23 mouse cellular contexts compared by ENCODE assay signal in the genomic region with DNA sequence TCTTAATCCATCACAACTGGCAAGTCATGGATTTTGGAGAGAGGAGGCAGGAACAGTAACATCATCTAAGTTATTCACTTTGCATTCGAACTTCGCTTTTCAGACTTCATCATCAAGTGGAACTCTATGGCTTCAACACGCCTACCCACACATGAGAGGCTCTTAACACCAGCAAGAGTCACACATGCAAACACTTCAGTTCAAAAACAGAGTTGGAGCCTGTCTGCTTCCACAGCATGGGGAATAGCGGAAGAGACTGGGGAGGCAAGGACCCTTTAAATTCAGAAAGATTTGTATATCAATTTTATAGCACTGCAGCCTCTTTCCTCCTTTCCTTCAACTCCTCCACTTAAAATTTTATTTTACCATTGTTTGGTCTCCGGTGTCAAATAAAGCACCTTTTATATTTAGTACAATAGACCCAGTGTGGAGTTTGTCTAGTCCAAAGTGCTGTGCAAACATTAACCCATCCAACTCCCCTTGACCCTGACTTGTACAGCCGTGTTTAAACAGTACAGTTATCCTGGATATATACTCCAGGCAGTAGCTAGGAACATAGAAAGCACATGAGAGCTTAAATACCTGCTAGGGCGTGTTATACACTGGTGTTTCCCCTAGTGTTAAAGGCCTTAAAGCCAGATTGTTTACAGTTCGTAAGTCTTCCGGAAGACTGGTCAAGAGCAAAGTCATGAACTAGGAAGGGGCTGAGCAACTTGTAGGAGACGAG.
DNase-seq lines count a peak whose midpoint lies in the region; ATAC-seq lines count a peak whose summit lies in the region.
"Had no signal": no experiment of that assay in that cellular context is flagged by ENCODE, and none has a peak within 500 bp of the region (broad histone marks: within the 10 kb centered on the region; RNA-seq: fewer than 3 reads in every experiment).

No protein-coding gene starts in this region.

- peaks cover 15% of the 10 kb centered on the region for H3K4me1 ChIP-seq in kidney, embryonic 16.5 days (ENCODE audit: insufficient read depth, low read length)
- H3K4me1 ChIP-seq in intestine, embryonic 15.5 days (replicated peaks) = 0 out of 2 replicates have a peak, but pooled peaks cover 3% of the 10 kb centered on the region
- H3K4me1 ChIP-seq in intestine, embryonic 16.5 days (ENCODE audit: control insufficient read depth, insufficient read depth, low read length) = peaks cover 4% of the 10 kb centered on the region
- H3K4me1 ChIP-seq in forebrain, embryonic 12.5 days = no peaks in the 10 kb centered on the region
- H3K4me1 ChIP-seq: forebrain, embryonic 15.5 days; heart, embryonic 12.5 days; hindbrain, embryonic 10.5 days; liver, embryonic 15.5 days; midbrain, embryonic 12.5 days had no signal

- H3K27me3 ChIP-seq in kidney, embryonic 16.5 days (ENCODE audit: insufficient read depth, low read length) = no peaks in the 10 kb centered on the region
- no peaks in the 10 kb centered on the region for H3K27me3 ChIP-seq in intestine, embryonic 15.5 days (replicated peaks)
- H3K27me3 ChIP-seq in intestine, embryonic 16.5 days (replicated peaks; ENCODE audit: control insufficient read depth, insufficient read depth, low read length) = no peaks in the 10 kb centered on the region
- no peaks in the 10 kb centered on the region for H3K27me3 ChIP-seq in forebrain, embryonic 12.5 days
- H3K27me3 ChIP-seq: forebrain, embryonic 15.5 days; heart, embryonic 12.5 days; limb, embryonic 15.5 days; liver, embryonic 15.5 days; midbrain, embryonic 12.5 days had no signal

- peak; percentile 90 for ATAC-seq in kidney, embryonic 16.5 days (ENCODE audit: low FRiP score, low TSS enrichment)
- ATAC-seq in intestine, embryonic 15.5 days = peak; percentile 72; the same call in 1 of the 2 replicates
- peak; percentile 71 for ATAC-seq in intestine, embryonic 16.5 days
- no peak for ATAC-seq in forebrain, embryonic 12.5 days (ENCODE audit: low FRiP score)
- ATAC-seq: forebrain, embryonic 15.5 days; hindbrain, embryonic 16.5 days had no signal

- H3K4me3 ChIP-seq in kidney, embryonic 16.5 days (ENCODE audit: low read length) = no peak overlapping the region
- H3K4me3 ChIP-seq in intestine, embryonic 15.5 days (replicated peaks) = no peak overlapping the region
- no peak overlapping the region for H3K4me3 ChIP-seq in intestine, embryonic 16.5 days (ENCODE audit: low read length)
- no peak overlapping the region for H3K4me3 ChIP-seq in forebrain, embryonic 12.5 days (replicated peaks)
- H3K4me3 ChIP-seq: forebrain, embryonic 15.5 days; heart, embryonic 12.5 days; hindbrain, embryonic 10.5 days; limb, embryonic 15.5 days; liver, embryonic 15.5 days; midbrain, embryonic 12.5 days had no signal

- H3K9ac ChIP-seq in kidney, embryonic 16.5 days (replicated peaks; ENCODE audit: low read length) = no peak overlapping the region
- H3K9ac ChIP-seq in intestine, embryonic 15.5 days = no peak overlapping the region
- H3K9ac ChIP-seq in intestine, embryonic 16.5 days (ENCODE audit: low read depth, low read length) = no peak overlapping the region
- H3K9ac ChIP-seq in forebrain, embryonic 12.5 days = no peak overlapping the region
- H3K9ac ChIP-seq: forebrain, embryonic 15.5 days; heart, embryonic 12.5 days; limb, embryonic 15.5 days; liver, embryonic 15.5 days; midbrain, embryonic 12.5 days had no signal

- no peaks in the 10 kb centered on the region for H3K9me3 ChIP-seq in kidney, embryonic 16.5 days (ENCODE audit: low read length)
- no peaks in the 10 kb centered on the region for H3K9me3 ChIP-seq in intestine, embryonic 15.5 days
- no peaks in the 10 kb centered on the region for H3K9me3 ChIP-seq in intestine, embryonic 16.5 days (ENCODE audit: control insufficient read depth, low read length)
- H3K9me3 ChIP-seq in forebrain, embryonic 12.5 days = no peaks in the 10 kb centered on the region
- H3K9me3 ChIP-seq: forebrain, embryonic 15.5 days; heart, embryonic 12.5 days; hindbrain, embryonic 10.5 days; limb, embryonic 15.5 days; liver, embryonic 15.5 days; midbrain, embryonic 12.5 days had no signal

- 31% methylated on average over 10 of the region's 10 CpGs for WGBS in kidney, embryonic 16.5 days
- 48% methylated on average over 10 of the region's 10 CpGs for WGBS in intestine, embryonic 15.5 days
- WGBS in intestine, embryonic 16.5 days = 45% methylated on average over 10 of the region's 10 CpGs
- WGBS in forebrain, embryonic 12.5 days = 81% methylated on average over 10 of the region's 10 CpGs

- no peak for DNase-seq in kidney, postnatal 25 days
- peak; percentile 27 for DNase-seq in lung, postnatal 10 days
- DNase-seq in adrenal gland, postnatal 10 days = no peak
- no peak for DNase-seq in right cerebral cortex, postnatal 10 days (ENCODE audit: low spot score in 2 of 2)
- DNase-seq: adrenal gland, adult 2 months; cerebellum, adult 8-10 months; cerebellum, postnatal 36 days; gastrocnemius, postnatal 14 days; heart, adult 18-20 months; heart, postnatal 10 days; layer of hippocampus, adult 9-11 months; thymus, postnatal 25 days had no signal

- H3K36me3 ChIP-seq in kidney, embryonic 16.5 days (ENCODE audit: insufficient read depth, low read length) = no peaks in the 10 kb centered on the region
- no peaks in the 10 kb centered on the region for H3K36me3 ChIP-seq in intestine, embryonic 15.5 days
- no peaks in the 10 kb centered on the region for H3K36me3 ChIP-seq in intestine, embryonic 16.5 days (ENCODE audit: control insufficient read depth, insufficient read depth, low read length)
- no peaks in the 10 kb centered on the region for H3K36me3 ChIP-seq in forebrain, embryonic 12.5 days (replicated peaks)
- H3K36me3 ChIP-seq: forebrain, embryonic 15.5 days; heart, embryonic 12.5 days; hindbrain, embryonic 10.5 days; limb, embryonic 15.5 days; liver, embryonic 15.5 days; midbrain, embryonic 12.5 days had no signal

- no peak overlapping the region for H3K4me2 ChIP-seq in kidney, embryonic 16.5 days (replicated peaks; ENCODE audit: low read depth, low read length)
- H3K4me2 ChIP-seq in intestine, embryonic 15.5 days (replicated peaks) = no peak overlapping the region
- H3K4me2 ChIP-seq in intestine, embryonic 16.5 days (ENCODE audit: low read depth, low read length) = no peak overlapping the region
- H3K4me2 ChIP-seq in forebrain, embryonic 12.5 days = no peak overlapping the region
- H3K4me2 ChIP-seq: forebrain, embryonic 15.5 days; heart, embryonic 12.5 days; limb, embryonic 15.5 days; liver, embryonic 15.5 days; midbrain, embryonic 12.5 days had no signal

- H3K27ac ChIP-seq in kidney, embryonic 16.5 days (ENCODE audit: low read length) = no peak overlapping the region; the same call in 1 of the 2 replicates
- no peak overlapping the region for H3K27ac ChIP-seq in intestine, embryonic 15.5 days
- H3K27ac ChIP-seq in intestine, embryonic 16.5 days (ENCODE audit: low read length) = no peak overlapping the region
- H3K27ac ChIP-seq in forebrain, embryonic 12.5 days = no peak overlapping the region
- H3K27ac ChIP-seq: forebrain, embryonic 15.5 days; hindbrain, embryonic 10.5 days; limb, embryonic 15.5 days; liver, embryonic 15.5 days; midbrain, embryonic 12.5 days had no signal
